Mouse (Mus musculus) kidney, postnatal 0 days (tissue): ENCODE measurements around the gene Tpi1. TPM values are rescaled to one million over a fixed set of nuclear protein-coding genes. Genes with fewer than 3 reads are reported as not detected.

ENCODE experiments used
- ATAC-seq: fragments of 200-750 bp; cut with Nextera tagmentation; replicated peaks from 2 replicates; pipeline ENCODE4 v1.8.0; 2017; ENCODE audit warnings: low read depth, moderate number of reproducible peaks, moderate TSS enrichment, moderate library complexity; ENCODE audit not compliant: low FRiP score
- DNase-seq: peaks from one replicate; pipeline ENCODE4 v3.0.0-alpha.2; 2016; ENCODE audit warnings: low spot score
- H3K27ac ChIP-seq: fragments of 300-500 bp; sonication (generic); 2 replicates; pipeline ENCODE4 v1.5.1; 2014; ENCODE audit warnings: mild to moderate bottlenecking
- H3K27me3 ChIP-seq: fragments of 300-500 bp; sonication (generic); 2 replicates; pipeline ENCODE4 v1.6.1; 2014; ENCODE audit warnings: low read length, mixed read lengths; ENCODE audit not compliant: insufficient read depth
- H3K36me3 ChIP-seq: fragments of 300-500 bp; sonication (generic); 2 replicates; pipeline ENCODE4 v1.6.1; 2014; ENCODE audit warnings: low read length, mixed read lengths; ENCODE audit not compliant: insufficient read depth
- H3K4me1 ChIP-seq: fragments of 300-500 bp; sonication (generic); replicated peaks from 2 replicates; pipeline ENCODE4 v1.6.1; 2014; ENCODE audit warnings: antibody characterized with exemption, low read length, mixed read lengths; ENCODE audit not compliant: insufficient read depth
- H3K4me2 ChIP-seq: fragments of 300-500 bp; sonication (generic); 2 replicates; pipeline ENCODE4 v1.6.1; 2014; ENCODE audit warnings: mild to moderate bottlenecking, low read length, moderate library complexity, mixed read lengths
- H3K4me3 ChIP-seq: fragments of 300-500 bp; sonication (generic); replicated peaks from 2 replicates; pipeline ENCODE4 v1.5.1; 2014; ENCODE audit warnings: low read depth, low read length
- H3K9ac ChIP-seq: fragments of 300-500 bp; sonication (generic); 2 replicates; pipeline ENCODE4 v1.6.1; 2014; ENCODE audit warnings: low read depth, low read length
- H3K9me3 ChIP-seq: fragments of 300-500 bp; sonication (generic); replicated peaks from 2 replicates; pipeline ENCODE4 v1.6.1; 2016; ENCODE audit warnings: low read length, inconsistent platforms, mixed read lengths
- CTCF ChIP-seq: IDR thresholded peaks from 2 replicates; pipeline ENCODE4 v1.5.1; 2016; ENCODE audit warnings: antibody characterized with exemption, low read depth, mild to moderate bottlenecking, moderate library complexity
- WGBS: fragments of 180-500 bp; shearing (Covaris S2); extraction: QIAGEN DNeasy Blood & Tissue Kit; methylation state at CpG from one replicate; pipeline ENCODE4 v1.1.7; 2014; 5-methylcytosine and 5-hydroxymethylcytosine counted together
- polyA plus RNA-seq: library from polyadenylated mRNA; unstranded; fragments of >200 nt; fragmentation: Nextera tagmentation; extraction: Ambion mirVana; gene quantifications from 2 replicates; pipeline ENCODE4 v1.2.1, GENCODE M21; 2015

Gene Tpi1
- polyA plus RNA-seq, 1 experiment from 2014 or later, result 664 TPM

DNA sequence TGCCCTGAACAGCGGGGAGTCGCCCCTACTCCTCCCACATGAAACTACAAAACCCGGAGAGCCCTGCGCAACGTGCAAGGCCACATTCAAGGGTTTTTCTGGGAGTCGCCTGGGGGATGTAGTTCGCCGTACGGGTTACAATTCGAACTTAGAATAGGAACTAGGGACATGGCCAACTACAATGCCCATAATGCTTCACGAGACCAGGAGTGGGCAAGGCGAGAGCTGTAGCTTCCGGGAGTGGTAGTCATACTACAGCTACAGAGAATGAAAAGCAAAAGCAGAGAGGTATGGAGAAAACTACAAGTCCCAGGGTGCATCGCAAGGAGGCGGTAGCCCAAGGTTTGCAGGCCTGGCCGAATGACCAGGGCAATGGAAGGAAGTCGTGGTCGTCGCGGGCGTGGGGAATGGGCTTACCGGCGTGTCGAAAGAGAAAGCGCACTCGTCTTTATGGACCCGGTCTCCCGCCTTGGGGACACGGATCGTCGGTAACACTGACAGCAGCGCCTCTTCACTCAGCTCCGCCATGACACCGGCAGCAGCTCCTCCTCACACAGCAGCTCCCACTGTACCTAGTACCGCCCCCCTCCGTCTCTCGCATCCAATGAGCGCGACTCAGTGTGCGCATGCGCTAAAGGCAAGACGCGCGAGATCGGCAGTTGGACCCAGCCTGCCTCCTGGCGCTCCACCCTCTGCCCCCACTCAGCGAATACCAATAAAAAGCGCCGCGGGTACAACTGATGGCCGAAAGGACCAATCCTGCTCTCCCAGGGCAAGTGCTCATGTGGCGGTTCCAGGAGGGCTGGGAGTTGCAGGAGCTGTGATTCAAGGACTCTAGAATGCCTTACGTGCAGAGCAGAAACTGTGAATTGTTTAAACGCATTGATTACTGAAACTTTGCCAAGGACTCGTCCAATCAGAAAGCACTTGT lies 15.0 kb upstream of the Tpi1 start, which contains the start of the genes Usp5 and Cdca3:
Gene Usp5, minus strand, starts transcription at position 617 of the 931 bp plus-strand sequence.
Gene Cdca3, plus strand, starts transcription at position 680 of the 931 bp plus-strand sequence.
- Histone ChIP-seq H3K9ac (peak within 1 kb of the TSS; percentile 70), H3K9me3 (no peaks in the 10 kb centered on the region), H3K4me1 (peaks cover 5% of the 10 kb centered on the region; the same call in 1 of the 2 replicates), H3K36me3 (peaks cover 18% of the 10 kb centered on the region), H3K4me2 (peak within 1 kb of the TSS; percentile 89), H3K27ac (peak within 1 kb of the TSS; percentile 92), H3K27me3 (no peaks in the 10 kb centered on the region), H3K4me3 (peak within 1 kb of the TSS; percentile 67)
- under 1% methylated on average over 55 of the region's 55 CpGs for WGBS
- TF ChIP-seq CTCF, result peak; percentile 45
- ATAC-seq, result peak; percentile 94
- peak; percentile 100 for DNase-seq

DNA sequence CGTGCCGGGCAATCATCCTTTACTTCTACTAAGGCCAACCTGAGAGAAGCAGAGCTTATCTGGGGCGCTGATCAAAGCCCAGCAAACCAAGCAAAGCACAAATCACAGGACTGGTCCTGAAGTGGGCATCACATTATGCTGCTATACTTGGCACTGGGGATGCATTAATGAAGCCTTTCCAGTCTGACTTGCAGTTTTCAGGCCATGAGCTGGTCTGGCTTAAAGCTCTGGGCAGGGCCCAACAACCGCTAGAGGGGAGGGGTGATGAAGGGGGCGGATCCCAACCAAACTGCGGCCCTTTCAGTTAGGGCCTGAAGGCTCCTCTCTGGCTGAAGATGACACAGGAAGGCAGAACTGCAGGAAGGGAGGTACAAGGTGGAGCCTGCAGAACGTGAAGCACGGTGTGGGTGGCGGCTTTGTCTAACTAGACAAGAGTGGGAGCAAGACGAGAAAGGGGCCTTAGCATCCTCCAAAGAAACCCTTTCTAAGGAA lies 14.1 kb upstream of the Tpi1 start:
- H3K27ac ChIP-seq, result peak overlapping the region; percentile 38; the same call in 1 of the 2 replicates
- H3K9me3 ChIP-seq, result no peaks in the 10 kb centered on the region
- 17% methylated on average over 10 of the region's 10 CpGs for WGBS
- ATAC-seq (no peak), DNase-seq (peak; percentile 61)
- H3K27me3 ChIP-seq, result no peaks in the 10 kb centered on the region
- peak overlapping the region; percentile 67 for H3K4me3 ChIP-seq
- H3K36me3 ChIP-seq, result peaks cover 28% of the 10 kb centered on the region
- peak overlapping the region; percentile 89 for H3K4me2 ChIP-seq
- H3K9ac ChIP-seq, result peak overlapping the region; percentile 52
- peak; percentile 23; the same call in 1 of the 2 replicates for TF ChIP-seq CTCF
- H3K4me1 ChIP-seq, result peaks cover 5% of the 10 kb centered on the region; the same call in 1 of the 2 replicates

DNA sequence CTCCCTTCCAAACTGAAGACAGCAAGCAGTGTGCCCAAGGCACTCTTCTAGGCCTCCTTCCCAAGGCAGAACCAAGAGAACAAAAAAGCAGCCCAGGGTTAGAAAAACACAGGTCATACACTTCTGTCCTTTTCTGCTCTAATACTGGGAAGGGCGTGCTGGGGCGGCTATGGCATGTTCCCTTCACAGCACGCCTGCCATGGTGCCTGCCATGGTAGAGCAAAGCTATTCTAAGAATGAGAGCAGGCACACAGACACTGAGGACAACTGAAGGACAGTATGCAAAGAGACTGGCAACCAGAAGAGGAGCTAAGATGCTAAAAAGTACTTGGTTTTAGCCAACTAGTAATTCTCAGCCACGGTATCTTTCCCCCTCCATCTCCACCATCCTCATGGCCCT lies 8.0 kb upstream of the Tpi1 start:
- DNase-seq, result no peak
- Histone ChIP-seq H3K4me1 (no peaks in the 10 kb centered on the region), H3K9me3 (no peaks in the 10 kb centered on the region), H3K4me3 (no peak overlapping the region), H3K4me2 (no peak overlapping the region), H3K36me3 (peaks cover 84% of the 10 kb centered on the region), H3K27me3 (no peaks in the 10 kb centered on the region), H3K27ac (no peak overlapping the region), H3K9ac (no peak overlapping the region)
- 97% methylated on average over 4 of the region's 4 CpGs for WGBS
- ATAC-seq, result no peak
- no peak for TF ChIP-seq CTCF

DNA sequence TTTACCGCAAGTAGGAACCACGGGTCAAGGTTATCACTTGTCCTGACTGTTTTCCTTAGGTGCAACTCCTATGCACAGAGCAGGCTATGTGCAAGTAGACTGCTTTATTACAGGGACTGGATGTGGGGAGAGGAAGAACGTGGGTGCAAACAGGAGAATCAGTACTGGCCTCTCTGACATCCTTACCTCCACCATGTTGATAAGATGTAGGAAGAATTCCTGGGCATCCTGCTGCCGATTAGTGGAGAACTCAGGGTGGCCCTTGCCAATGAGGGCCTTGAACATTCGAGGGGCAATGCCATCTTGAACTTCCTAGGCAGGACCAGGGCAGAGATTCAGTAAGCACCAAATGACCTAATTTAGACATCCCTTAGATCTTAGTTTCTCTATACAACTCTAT lies 6.8 kb upstream of the Tpi1 start:
- no peak overlapping the region for H3K4me2 ChIP-seq
- ATAC-seq, result no peak
- DNase-seq, result no peak
- H3K27ac ChIP-seq, result no peak overlapping the region
- no peak overlapping the region for H3K9ac ChIP-seq
- TF ChIP-seq CTCF, result no peak
- H3K27me3 ChIP-seq, result no peaks in the 10 kb centered on the region
- WGBS, result 92% methylated on average over 5 of the region's 5 CpGs
- H3K4me1 ChIP-seq, result no peaks in the 10 kb centered on the region
- H3K9me3 ChIP-seq, result no peaks in the 10 kb centered on the region
- H3K4me3 ChIP-seq, result no peak overlapping the region
- peaks cover 83% of the 10 kb centered on the region for H3K36me3 ChIP-seq

DNA sequence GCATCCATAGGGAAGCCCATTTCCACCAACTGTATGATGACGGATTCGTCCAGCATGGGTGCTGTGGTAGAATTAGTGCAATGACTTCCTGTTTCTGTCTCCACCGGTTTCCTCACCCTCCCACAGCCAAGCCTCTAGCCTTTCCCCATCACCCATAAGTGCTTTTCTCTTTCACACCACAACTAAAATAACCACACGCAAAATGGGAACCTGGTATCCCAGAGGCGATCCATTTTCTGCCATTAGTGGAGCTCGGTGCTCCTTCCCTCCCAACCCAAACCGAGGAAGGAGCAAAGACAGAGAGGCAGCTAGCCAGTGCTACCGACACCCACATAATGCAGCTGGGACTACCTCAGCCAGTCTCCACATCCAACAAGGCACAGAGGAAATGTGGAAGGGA lies 3.9 kb upstream of the Tpi1 start:
- Histone ChIP-seq H3K27ac (no peak overlapping the region), H3K9ac (no peak overlapping the region), H3K4me3 (no peak overlapping the region), H3K4me1 (peaks cover 5% of the 10 kb centered on the region; the same call in 1 of the 2 replicates), H3K9me3 (no peaks in the 10 kb centered on the region), H3K36me3 (peaks cover 57% of the 10 kb centered on the region), H3K4me2 (no peak overlapping the region), H3K27me3 (no peaks in the 10 kb centered on the region)
- DNase-seq (no peak), ATAC-seq (no peak)
- WGBS, result 90% methylated on average over 8 of the region's 8 CpGs
- no peak for TF ChIP-seq CTCF

DNA sequence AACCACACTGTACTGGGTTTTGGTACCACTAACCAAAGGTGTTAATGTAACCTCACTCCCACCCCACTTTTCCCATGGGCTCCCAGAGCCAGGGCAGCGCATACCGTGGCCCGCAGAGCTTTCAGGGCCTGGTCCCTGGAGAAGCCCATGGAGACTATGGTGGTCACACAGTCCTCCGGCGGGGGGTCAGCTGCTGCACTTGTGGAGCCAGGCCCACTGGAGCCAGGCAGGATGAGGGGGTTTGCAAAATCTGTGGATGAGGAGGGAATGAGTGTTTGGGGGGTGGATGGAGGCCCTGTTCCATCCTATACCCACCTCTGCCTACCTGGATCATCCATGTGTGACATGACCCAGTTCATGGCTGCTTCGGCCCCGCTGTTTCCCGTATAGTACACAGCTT lies 3.5 kb upstream of the Tpi1 start:
- H3K36me3 ChIP-seq, result peaks cover 53% of the 10 kb centered on the region
- no peak overlapping the region for H3K4me3 ChIP-seq
- no peak overlapping the region for H3K9ac ChIP-seq
- ATAC-seq, result no peak
- TF ChIP-seq CTCF, result no peak
- no peaks in the 10 kb centered on the region for H3K27me3 ChIP-seq
- H3K9me3 ChIP-seq, result no peaks in the 10 kb centered on the region
- peaks cover 9% of the 10 kb centered on the region; the same call in 1 of the 2 replicates for H3K4me1 ChIP-seq
- H3K4me2 ChIP-seq, result no peak overlapping the region
- over 99% methylated on average over 8 of the region's 8 CpGs for WGBS
- no peak for DNase-seq
- no peak overlapping the region for H3K27ac ChIP-seq
